Mouse (Mus musculus): Measurements from ENCODE around the gene Timp4.
"Not testable (repeated sequence)": the region's sequence is repeated elsewhere in the genome, so short reads cannot be mapped to it uniquely, and the experiment has no call there.

The Timp4 gene

GRCm38 (mm10) chr6:115245500-115246058 lies 6.4 kb downstream of the Timp4 start:
- no peak for DNase-seq

GRCm38 (mm10) chr6:115244222-115244621 lies 7.8 kb downstream of the Timp4 start:
- DNase-seq = no peak

- DNase-seq = no peak
Observed at GRCm38 (mm10) chr6:115241939-115242338, 10.1 kb downstream of the Timp4 start.

- no peak for DNase-seq
Observed at GRCm38 (mm10) chr6:115241131-115241699, 10.8 kb downstream of the Timp4 start.

GRCm38 (mm10) chr6:115240431-115240830 lies 11.6 kb downstream of the Timp4 start:
- DNase-seq = not testable (repeated sequence)

GRCm38 (mm10) chr6:115239335-115239734 lies 12.7 kb downstream of the Timp4 start:
- DNase-seq = no peak

- no peak for DNase-seq
Observed at GRCm38 (mm10) chr6:115238031-115239027, 13.7 kb downstream of the Timp4 start.

- DNase-seq = no peak
Observed at GRCm38 (mm10) chr6:115232562-115232961, 19.4 kb downstream of the Timp4 start.

GRCm38 (mm10) chr6:115231836-115232235 lies 20.2 kb downstream of the Timp4 start:
- no peak for DNase-seq

- no peak for DNase-seq
Observed at GRCm38 (mm10) chr6:115230557-115230956, 21.4 kb downstream of the Timp4 start.

- DNase-seq = peak; percentile 85 to 87
Observed at GRCm38 (mm10) chr6:115227529-115227928, 24.5 kb downstream of the Timp4 start.

- DNase-seq = no peak
Observed at GRCm38 (mm10) chr6:115227043-115227442, 25.0 kb downstream of the Timp4 start, which contains the start of gene Gm17482. TSS of gene Gm17482 (plus strand) at chr6:115227343.

- DNase-seq = no peak
Observed at GRCm38 (mm10) chr6:115225519-115225918, 26.5 kb downstream of the Timp4 start.

- no peak for DNase-seq
Observed at GRCm38 (mm10) chr6:115221215-115221641, 30.8 kb downstream of the Timp4 start.

- peak; percentile 33 for DNase-seq
Observed at GRCm38 (mm10) chr6:115213129-115213528, 38.9 kb downstream of the Timp4 start.

GRCm38 (mm10) chr6:115212132-115212903 lies 39.7 kb downstream of the Timp4 start:
- DNase-seq = no peak

- no peak for DNase-seq
Observed at GRCm38 (mm10) chr6:115210820-115211219, 41.2 kb downstream of the Timp4 start.

- no peak for DNase-seq
Observed at GRCm38 (mm10) chr6:115210187-115210586, 41.8 kb downstream of the Timp4 start.

GRCm38 (mm10) chr6:115203029-115203428 lies 49.0 kb downstream of the Timp4 start:
- DNase-seq = no peak

- no peak for DNase-seq
Observed at GRCm38 (mm10) chr6:115200753-115201152, 51.3 kb downstream of the Timp4 start.
